Mouse (Mus musculus): ENCODE data around the gene Glrx.
"Not testable (repeated sequence)": the region's sequence is repeated elsewhere in the genome, so short reads cannot be mapped to it uniquely, and the experiment has no call there.

Gene Glrx

DNA sequence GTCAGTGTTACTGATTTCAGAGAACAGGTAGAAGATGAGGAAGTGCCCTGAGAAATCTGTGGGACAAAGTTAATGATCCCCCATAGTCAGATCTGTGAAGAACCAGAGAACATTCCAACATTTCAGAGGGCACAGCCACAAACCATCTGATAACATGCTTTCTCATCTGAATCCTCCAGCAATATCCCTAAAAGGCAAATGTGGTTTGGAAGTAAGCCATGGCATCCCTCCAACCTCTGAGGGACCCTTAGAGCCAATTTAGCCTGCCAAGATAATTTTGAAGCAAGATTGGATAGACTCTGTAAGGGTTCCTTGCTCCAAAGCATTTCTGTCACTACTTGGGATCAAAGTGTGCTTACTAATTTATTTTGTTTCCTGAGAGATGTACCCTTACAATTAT is 6.2 kb upstream of the Glrx start:
- in situ Hi-C loops (cut with MboI), result no loop called here

DNA sequence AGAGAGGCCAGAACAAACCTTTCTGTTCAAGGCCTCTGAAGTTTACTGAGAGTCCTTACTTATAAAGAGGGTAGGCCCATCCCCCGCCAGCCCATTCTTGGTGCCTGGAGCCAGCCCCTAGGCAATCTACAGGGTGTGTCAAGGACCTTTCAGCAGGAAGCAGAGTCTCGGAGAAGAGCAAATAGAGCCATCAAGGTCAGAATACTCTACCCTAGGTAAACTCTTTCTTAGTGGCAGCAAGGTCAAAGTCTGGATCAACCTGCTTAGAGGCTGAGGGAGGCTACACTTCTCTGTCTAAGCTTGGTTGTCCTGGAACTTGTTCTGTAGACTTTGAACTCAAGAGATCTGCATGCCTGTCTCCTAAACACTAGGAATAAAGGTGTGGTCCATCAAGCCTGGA is 4.2 kb upstream of the Glrx start:
- in situ Hi-C loops (cut with MboI), result no loop called here

DNA sequence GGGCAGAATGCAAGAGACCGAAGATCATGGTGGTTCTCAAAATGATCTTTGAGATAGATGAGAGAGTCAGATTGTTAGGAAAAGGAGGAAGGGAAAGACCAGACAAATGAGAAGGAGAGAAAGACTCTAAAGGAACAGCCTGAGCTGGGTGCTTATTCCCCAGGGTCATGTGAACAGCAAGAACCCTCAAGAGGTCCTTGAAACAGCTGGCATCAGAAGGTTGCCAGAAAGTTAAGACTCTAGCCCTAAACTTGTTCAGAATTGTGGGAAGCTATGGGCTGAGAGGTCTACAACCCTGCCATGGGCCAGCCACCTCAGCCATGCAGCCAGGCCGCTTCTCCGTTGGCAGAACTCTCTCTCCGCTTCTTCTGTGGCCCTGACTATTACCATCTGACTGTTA is 1.2 kb upstream of the Glrx start:
- in situ Hi-C loops (cut with MboI), result no loop called here

DNA sequence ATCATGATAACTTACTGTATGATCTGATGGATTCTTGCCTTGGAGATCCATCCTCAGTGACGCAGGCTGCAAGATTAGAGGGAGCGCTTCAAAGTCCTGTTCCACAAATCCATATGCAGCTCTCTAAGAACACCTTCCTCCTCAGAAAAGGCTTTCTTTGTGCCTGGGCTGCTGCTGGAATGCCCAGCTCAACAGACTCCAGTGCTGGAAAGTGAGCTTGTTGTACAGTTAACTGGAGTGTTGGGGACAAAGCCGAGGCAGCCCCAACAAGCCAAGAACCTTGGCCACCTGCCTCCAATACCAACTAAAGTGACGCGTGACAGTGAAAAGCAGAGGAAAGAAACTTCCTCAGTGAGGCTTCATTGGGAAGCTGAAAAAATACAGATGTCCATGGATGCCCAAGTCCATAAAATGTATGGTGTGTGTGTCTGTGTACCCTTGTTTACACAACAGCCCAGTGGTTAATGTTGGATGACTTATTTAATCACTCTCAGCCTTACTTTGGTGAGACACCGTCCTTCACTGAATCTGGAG is 1.2 kb downstream of the Glrx start:
- in situ Hi-C loops (cut with MboI), result no loop called here

- in situ Hi-C loops (cut with MboI), result no loop called here
Measured at GRCm38 (mm10) chr13:75841950-75842349, 2.3 kb downstream of the Glrx start.

DNA sequence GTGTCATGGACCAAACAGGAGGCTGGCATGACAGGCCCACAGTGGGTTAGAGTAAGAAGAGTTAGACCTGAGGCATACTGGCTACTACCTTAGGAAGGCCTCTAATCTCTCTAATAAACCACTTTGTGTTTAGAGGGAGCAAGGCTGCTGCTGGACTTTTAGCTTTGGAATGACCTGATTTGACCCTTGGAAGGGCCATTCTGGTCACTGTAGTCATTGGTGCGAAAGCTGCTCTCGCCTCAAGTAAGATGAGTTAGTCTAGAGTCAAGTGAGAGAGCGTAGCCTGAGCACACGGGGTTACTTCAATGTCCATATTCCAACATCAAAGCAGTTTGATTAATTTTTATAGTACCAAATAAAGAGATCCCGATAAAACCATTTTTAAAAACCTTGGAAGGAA is 3.7 kb downstream of the Glrx start:
- in situ Hi-C loops (cut with MboI), result no loop called here

DNA sequence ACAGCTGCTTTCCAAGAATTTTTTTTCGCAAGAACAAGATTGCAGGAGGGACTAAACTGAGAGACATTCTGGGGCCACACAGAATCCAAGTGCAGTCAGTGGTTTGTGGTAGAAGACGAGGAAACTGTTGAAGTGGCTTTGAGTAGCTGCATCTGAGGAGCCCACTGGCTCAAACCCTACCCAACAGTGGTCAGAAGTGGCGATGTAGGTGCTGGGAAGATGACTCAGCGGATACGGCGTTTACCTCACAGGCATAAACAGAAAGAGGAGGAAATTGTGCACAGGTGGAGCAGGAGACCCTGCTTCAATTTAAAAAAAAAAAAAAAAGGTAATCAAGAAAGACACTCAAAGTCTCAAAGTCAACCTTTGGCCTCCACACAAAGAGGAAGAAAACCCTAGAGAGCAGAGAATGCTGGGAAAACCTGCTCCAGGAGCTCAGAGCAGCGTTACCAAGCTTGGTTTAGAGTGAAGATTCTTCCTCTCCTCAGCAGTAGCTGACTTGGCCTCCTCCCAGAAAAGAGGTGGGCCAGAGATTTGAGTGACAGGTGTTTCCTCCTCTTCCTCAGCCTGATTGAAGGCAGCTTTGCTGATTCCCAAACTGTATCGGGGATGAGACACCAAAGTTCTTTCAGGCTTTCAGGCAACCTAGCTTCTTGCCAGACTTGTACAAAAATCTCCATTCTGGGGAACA is 4.5 kb downstream of the Glrx start:
- in situ Hi-C loops (cut with MboI), result no loop called here

DNA sequence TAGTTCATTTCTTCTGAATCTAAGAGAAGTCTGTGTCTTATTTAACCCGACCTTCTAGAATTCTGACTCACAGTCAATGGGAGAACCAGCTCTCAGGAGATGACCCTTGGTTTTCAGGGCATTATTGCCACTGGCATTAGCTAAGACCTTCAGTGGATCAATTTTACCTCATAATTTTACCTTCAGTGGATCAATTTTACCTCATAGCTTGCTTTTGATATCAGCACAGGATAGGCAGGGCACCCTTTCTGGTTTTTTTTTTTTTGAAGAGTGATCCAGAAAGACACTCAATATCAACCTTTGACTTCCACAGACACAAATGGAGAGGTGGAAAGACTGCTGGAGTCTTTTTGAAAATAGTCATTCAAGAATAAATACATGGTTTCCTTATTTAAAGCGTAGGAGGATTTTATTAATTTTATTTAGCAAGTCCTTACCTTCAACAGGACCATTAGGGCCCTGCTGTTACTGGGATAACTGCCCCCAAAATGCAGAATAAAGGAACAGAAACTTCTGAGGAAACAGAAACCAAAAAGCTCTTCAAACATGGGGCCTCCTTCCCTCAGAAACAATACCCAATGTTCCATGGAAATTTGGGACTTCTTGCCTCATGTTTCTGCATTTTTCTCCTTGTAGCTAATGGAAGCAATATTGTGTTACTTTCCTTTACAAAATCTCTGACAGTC is 5.3 kb downstream of the Glrx start:
- in situ Hi-C loops (cut with MboI), result no loop called here

DNA sequence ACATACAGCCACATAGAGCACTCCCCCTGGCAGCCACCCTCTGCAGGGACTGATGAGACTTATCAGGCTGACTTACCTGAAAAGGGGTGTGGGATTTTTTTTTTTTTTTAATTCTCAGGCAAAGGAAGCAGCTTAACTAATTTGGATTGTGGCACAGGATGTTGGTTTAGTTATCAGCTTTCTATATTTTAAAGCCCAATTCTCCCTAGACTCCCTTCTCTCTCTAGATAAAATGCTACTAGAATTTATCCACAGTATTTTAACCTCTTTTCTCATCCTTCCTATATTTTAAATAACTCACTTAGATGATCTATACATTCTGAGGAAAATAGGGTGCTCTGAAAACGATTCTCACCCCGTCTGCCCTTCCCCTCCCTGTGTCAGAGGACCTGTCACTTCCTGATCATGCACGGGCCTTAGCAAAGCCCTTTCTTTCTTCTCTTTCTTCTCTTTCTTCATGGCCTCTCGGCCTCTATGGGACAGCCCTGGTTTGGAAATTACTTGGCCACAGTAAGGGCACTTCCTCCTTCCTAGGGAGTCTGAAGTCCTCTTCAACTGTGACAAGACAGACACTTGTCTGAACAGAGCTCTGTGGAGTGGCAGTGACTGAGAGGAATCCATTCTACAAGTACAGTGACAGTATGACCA is 6.0 kb downstream of the Glrx start:
- in situ Hi-C loops (cut with MboI), result no loop called here

GRCm38 (mm10) chr13:75847027-75847426 is 7.4 kb downstream of the Glrx start:
- in situ Hi-C loops (cut with MboI), result no loop called here

- in situ Hi-C loops (cut with MboI), result no loop called here
Measured at GRCm38 (mm10) chr13:75852027-75852426, 12.4 kb downstream of the Glrx start.

DNA sequence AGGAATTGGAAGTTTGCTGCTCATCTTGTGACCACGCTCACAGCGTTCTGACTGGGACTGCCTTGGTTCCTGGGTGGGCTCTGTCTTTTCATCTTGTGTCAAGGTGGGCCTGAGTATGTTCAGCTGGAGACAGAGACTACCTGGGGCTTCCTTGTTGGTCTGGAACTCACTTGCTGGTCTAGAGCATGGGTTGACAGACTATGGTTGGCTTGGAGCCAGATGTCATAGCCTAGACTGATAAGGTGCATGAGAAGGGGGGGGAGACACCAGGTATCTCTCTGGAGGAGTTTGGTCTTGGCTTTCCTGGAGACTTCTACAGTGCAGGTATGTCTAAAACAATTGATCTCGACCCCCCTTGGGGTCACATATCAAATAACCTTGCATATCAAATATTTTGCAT is 13.4 kb downstream of the Glrx start:
- in situ Hi-C loops (cut with MboI), result no loop called here

GRCm38 (mm10) chr13:75859264-75859844 is 19.7 kb downstream of the Glrx start:
- in situ Hi-C loops (cut with MboI), result no loop called here

DNA sequence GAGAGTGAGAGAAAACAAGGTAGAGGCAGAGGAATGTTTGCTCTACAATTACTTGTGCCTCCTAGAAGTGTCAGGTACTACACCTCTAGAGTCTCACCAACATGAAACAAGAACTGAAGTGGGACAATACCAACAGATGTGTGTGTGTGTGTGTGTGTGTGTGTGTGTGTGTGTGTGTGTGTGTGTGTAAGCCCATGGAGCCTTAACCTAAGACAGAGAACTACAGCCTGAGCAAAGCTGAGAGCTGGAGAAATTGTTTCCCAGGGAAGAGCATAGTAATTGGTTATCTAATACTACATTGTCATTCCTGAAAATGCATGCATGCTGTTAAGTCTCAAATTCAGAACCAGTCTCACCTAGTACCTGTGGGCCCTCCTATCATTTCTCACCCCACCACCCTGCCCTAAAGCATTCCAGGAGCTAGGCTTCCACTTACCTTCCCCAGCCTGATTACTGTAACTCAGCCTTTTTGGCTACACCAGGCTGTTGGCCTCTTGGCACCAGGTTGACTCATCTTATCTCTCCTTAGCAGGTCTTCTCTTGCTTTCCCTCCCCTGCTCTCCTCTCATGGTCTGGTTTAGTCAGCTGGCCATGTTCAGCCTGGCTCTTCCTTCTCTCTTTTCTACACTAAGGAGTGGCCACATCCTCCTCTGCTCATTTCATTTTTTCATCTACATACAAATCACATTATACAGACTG is 26.0 kb downstream of the Glrx start:
- in situ Hi-C loops (cut with MboI), result no loop called here

- in situ Hi-C loops (cut with MboI), result no loop called here
Measured at GRCm38 (mm10) chr13:75867876-75868275, 28.2 kb downstream of the Glrx start.

- in situ Hi-C loops (cut with MboI), result no loop called here
Measured at GRCm38 (mm10) chr13:75874608-75875376, 35.1 kb downstream of the Glrx start.

DNA sequence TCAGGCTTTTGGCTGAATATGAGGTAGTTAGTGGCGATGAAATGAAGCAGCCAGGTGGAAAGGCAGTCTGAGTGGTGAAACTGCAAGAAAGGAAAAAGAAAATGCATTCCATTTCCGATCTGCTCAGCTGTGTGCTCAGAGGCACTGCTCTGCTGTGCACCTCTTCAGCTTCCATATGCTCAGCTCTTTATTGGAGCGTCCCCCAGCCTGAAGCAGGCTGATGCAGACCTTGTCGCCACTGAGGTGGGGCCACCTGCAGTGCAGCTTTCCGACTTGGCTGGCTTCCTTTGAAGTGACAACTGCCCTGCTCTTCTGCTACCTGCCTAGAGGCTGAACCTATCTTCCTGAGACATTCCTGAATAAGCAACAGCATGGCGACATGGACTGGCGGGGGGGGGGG is 36.5 kb downstream of the Glrx start:
- in situ Hi-C loops (cut with MboI), result not testable (repeated sequence)

- in situ Hi-C loops (cut with MboI), result no loop called here
Measured at GRCm38 (mm10) chr13:75876592-75876991, 36.9 kb downstream of the Glrx start.

DNA sequence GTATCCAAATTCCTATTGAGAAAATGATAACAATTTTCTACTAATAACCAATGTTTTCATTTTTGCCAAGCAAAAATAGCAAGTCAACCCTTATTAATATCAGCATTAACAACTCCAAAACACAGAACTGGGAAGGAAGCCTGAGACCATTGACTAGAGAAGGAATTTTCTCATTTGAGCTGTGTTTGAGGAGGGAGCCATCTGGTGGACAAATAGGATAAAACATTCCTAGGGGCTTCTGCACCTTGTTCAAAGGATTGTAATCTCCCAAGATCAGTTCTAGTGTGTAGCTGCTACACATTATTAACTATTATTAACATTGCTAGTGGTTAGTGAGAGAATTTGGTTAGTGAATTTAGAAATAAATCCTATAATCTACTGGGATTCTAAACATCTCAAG is 38.2 kb downstream of the Glrx start:
- in situ Hi-C loops (cut with MboI), result no loop called here

GRCm38 (mm10) chr13:75879756-75880155 is 40.1 kb downstream of the Glrx start:
- in situ Hi-C loops (cut with MboI), result loop anchor here (10.0 kb wide), 1 partner anchor 655 kb away; no protein-coding TSS in a partner anchor

- in situ Hi-C loops (cut with MboI), result loop anchor here (10.0 kb wide), 1 partner anchor 656 kb away; no protein-coding TSS in a partner anchor
Measured at GRCm38 (mm10) chr13:75880501-75880900, 40.8 kb downstream of the Glrx start.

Data from mature B cell (primary cell).